Mouse (Mus musculus) forebrain, embryonic 11.5 days (tissue): ENCODE measurements around the gene Dusp9. TPM values are rescaled to one million over a fixed set of nuclear protein-coding genes. Genes with fewer than 3 reads are reported as not detected.

Experiments used
- polyA plus RNA-seq: library from polyadenylated mRNA; unstranded; fragments of >200 nt; fragmentation: Nextera tagmentation; extraction: Ambion mirVana; gene quantifications from 2 replicates; pipeline ENCODE4 v1.2.1, GENCODE M21; 2014

Dusp9 gene
- polyA plus RNA-seq, 1 experiment from 2014 or later: 4.5 TPM

Other genes with a start within 250 kb of the Dusp9 start
- gene Gm18336, start 240.7 kb upstream of the Dusp9 start, polyA plus RNA-seq: not detected in 2 replicates
- 0.12 and 0.13 TPM in 2 replicates for gene Zfp92, start 228.3 kb upstream of the Dusp9 start, polyA plus RNA-seq
- gene Trex2, start 204.1 kb upstream of the Dusp9 start, polyA plus RNA-seq: not detected in 2 replicates
- gene Haus7, start 180.4 kb upstream of the Dusp9 start, polyA plus RNA-seq: 74.8 and 78.2 TPM in 2 replicates
- gene Bgn, start 155.8 kb upstream of the Dusp9 start, polyA plus RNA-seq: 28.6 and 32.2 TPM in 2 replicates
- 0.11 and 0.15 TPM in 2 replicates for gene Atp2b3, start 136.3 kb upstream of the Dusp9 start, polyA plus RNA-seq
- 11.1 and 17.4 TPM in 2 replicates for gene Pnck, start 20.7 kb downstream of the Dusp9 start, polyA plus RNA-seq
- gene Slc6a8, start 33.7 kb downstream of the Dusp9 start, polyA plus RNA-seq: 7.5 and 9.0 TPM in 2 replicates
- 128 and 135 TPM in 2 replicates for gene Bcap31, start 76.8 kb downstream of the Dusp9 start, polyA plus RNA-seq
- gene Abcd1, start 77.2 kb downstream of the Dusp9 start, polyA plus RNA-seq: 8.9 and 10.7 TPM in 2 replicates
- gene Plxnb3, start 117.7 kb downstream of the Dusp9 start, polyA plus RNA-seq: 0.07 and 0.11 TPM in 2 replicates
- gene Srpk3, start 135.0 kb downstream of the Dusp9 start, polyA plus RNA-seq: 1.1 and 1.8 TPM in 2 replicates
- 170 and 190 TPM in 2 replicates for gene Idh3g, start 147.5 kb downstream of the Dusp9 start, polyA plus RNA-seq
- 109 and 120 TPM in 2 replicates for gene Ssr4, start 147.6 kb downstream of the Dusp9 start, polyA plus RNA-seq
- gene Pdzd4, start 185.6 kb downstream of the Dusp9 start, polyA plus RNA-seq: 1.3 and 1.9 TPM in 2 replicates